Mouse (Mus musculus): ENCODE results near the gene Xbp1.
"Not testable (repeated sequence)": the region's sequence is repeated elsewhere in the genome, so short reads cannot be mapped to it uniquely, and the experiment has no call there.

Gene Xbp1

GRCm38 (mm10) chr11:5502351-5503051, 18.0 kb upstream of the Xbp1 start:
- DNase-seq (ENCODE audit: low spot score in 2 of 2), result no peak

- DNase-seq (ENCODE audit: low spot score in 2 of 2), result no peak
These were observed 14.4 kb upstream of the Xbp1 start for GRCm38 (mm10) chr11:5505856-5506575.

GRCm38 (mm10) chr11:5509215-5510098, 11.0 kb upstream of the Xbp1 start:
- DNase-seq (ENCODE audit: low spot score in 2 of 2), result no peak

- no peak for DNase-seq (ENCODE audit: low spot score in 2 of 2)
These were observed 10.4 kb upstream of the Xbp1 start for GRCm38 (mm10) chr11:5510099-5510391.

GRCm38 (mm10) chr11:5510686-5511085, 9.8 kb upstream of the Xbp1 start:
- not testable (repeated sequence) for DNase-seq (ENCODE audit: low spot score in 2 of 2)

GRCm38 (mm10) chr11:5512099-5512725, 8.2 kb upstream of the Xbp1 start:
- no peak for DNase-seq (ENCODE audit: low spot score in 2 of 2)

- no peak for DNase-seq (ENCODE audit: low spot score in 2 of 2)
These were observed 7.5 kb upstream of the Xbp1 start for GRCm38 (mm10) chr11:5512961-5513360.

- no peak for DNase-seq (ENCODE audit: low spot score in 2 of 2)
These were observed 6.4 kb upstream of the Xbp1 start for GRCm38 (mm10) chr11:5514091-5514490.

GRCm38 (mm10) chr11:5515196-5515595, 5.3 kb upstream of the Xbp1 start:
- DNase-seq (ENCODE audit: low spot score in 2 of 2), result no peak

- no peak for DNase-seq (ENCODE audit: low spot score in 2 of 2)
These were observed 4.8 kb upstream of the Xbp1 start for GRCm38 (mm10) chr11:5515655-5516054.

- no peak for DNase-seq (ENCODE audit: low spot score in 2 of 2)
These were observed 4.3 kb upstream of the Xbp1 start for GRCm38 (mm10) chr11:5516151-5516550.

- DNase-seq (ENCODE audit: low spot score in 2 of 2), result no peak
These were observed 3.8 kb upstream of the Xbp1 start for GRCm38 (mm10) chr11:5516617-5517016.

- no peak for DNase-seq (ENCODE audit: low spot score in 2 of 2)
These were observed 3.1 kb upstream of the Xbp1 start for GRCm38 (mm10) chr11:5517346-5517745.

- DNase-seq (ENCODE audit: low spot score in 2 of 2), result no peak
These were observed 778 bp upstream of the Xbp1 start for GRCm38 (mm10) chr11:5519681-5520080.

- no peak for DNase-seq (ENCODE audit: low spot score in 2 of 2)
These were observed 732 bp downstream of the Xbp1 start for GRCm38 (mm10) chr11:5521266-5521515.

GRCm38 (mm10) chr11:5521516-5522291, 1.2 kb downstream of the Xbp1 start:
- peak; percentile 59 to 63 for DNase-seq (ENCODE audit: low spot score in 2 of 2)

- DNase-seq (ENCODE audit: low spot score in 2 of 2), result no peak
These were observed 2.4 kb downstream of the Xbp1 start for GRCm38 (mm10) chr11:5522798-5523415.

- DNase-seq (ENCODE audit: low spot score in 2 of 2), result no peak
These were observed 5.0 kb downstream of the Xbp1 start for GRCm38 (mm10) chr11:5525418-5525817.

- no peak for DNase-seq (ENCODE audit: low spot score in 2 of 2)
These were observed 6.3 kb downstream of the Xbp1 start for GRCm38 (mm10) chr11:5526573-5527439.

GRCm38 (mm10) chr11:5527865-5528523, 7.5 kb downstream of the Xbp1 start:
- DNase-seq (ENCODE audit: low spot score in 2 of 2), result no peak

Measured in frontal cortex, postnatal 14 days (tissue).